Mouse (Mus musculus) spleen, postnatal 0 days (tissue): ENCODE data around the gene Hsp90b1. TPM values are rescaled to one million over a fixed set of nuclear protein-coding genes. Genes with fewer than 3 reads are reported as not detected.

ENCODE experiments used
- polyA plus RNA-seq: library from polyadenylated mRNA; unstranded; fragments of >200 nt; fragmentation: Nextera tagmentation; extraction: Ambion mirVana; gene quantifications from 2 replicates; pipeline ENCODE4 v1.2.1, GENCODE M21; 2015

The Hsp90b1 gene
- 146 and 159 TPM in 2 replicates for polyA plus RNA-seq

GRCm38 (mm10) chr10:86705318-86705921 is at the start of gene Hsp90b1, which contains the start of gene Ttc41:
Hsp90b1 (minus strand) TSS chr10:86705509.
Ttc41 (plus strand) TSS chr10:86705811.

Other genes starting within 250 kb of the Hsp90b1 start
- 0.18 and 0.36 TPM in 2 replicates for gene Syn3, start 206.6 kb downstream of the Hsp90b1 start, polyA plus RNA-seq
- 0.53 and 0.68 TPM in 2 replicates for gene Ttc41, start 302 bp upstream of the Hsp90b1 start, polyA plus RNA-seq
- gene Gm49358, start 58.5 kb upstream of the Hsp90b1 start, polyA plus RNA-seq: not detected in 2 replicates
- gene Nt5dc3, start 73.5 kb upstream of the Hsp90b1 start, polyA plus RNA-seq: 0.52 and 0.61 TPM in 2 replicates